Mouse (Mus musculus) CH12.LX (cell line): Measurements from ENCODE around the gene Tnni3. TPM values are rescaled to one million over a fixed set of nuclear protein-coding genes. Genes with fewer than 3 reads are reported as not detected.

Source experiments
- DNase-seq: peaks from one replicate; pipeline ENCODE4 v3.0.0-alpha.2; 2013; ENCODE audit errors: extremely low read depth
- H3K27ac ChIP-seq: 2 replicates; pipeline ENCODE4 v1.5.1; 2012; ENCODE audit warnings: low read depth, mild to moderate bottlenecking, control low read depth, moderate library complexity; ENCODE audit not compliant: insufficient read depth
- H3K27me3 ChIP-seq: replicated peaks from 2 replicates; pipeline ENCODE3; 2012; ENCODE audit warnings: inconsistent platforms
- H3K36me3 ChIP-seq, 2 experiments: replicated peaks in 1 of 2; 2 replicates each; pipeline versions ENCODE3 to v1.6.1; 2012; ENCODE audit warnings: inconsistent platforms in 1 of 2, low read length in 1 of 2, mild to moderate bottlenecking in 1 of 2, mixed read lengths in 1 of 2, moderate library complexity in 1 of 2; ENCODE audit not compliant: control insufficient read depth in 1 of 2, insufficient read depth in 1 of 2
- H3K4me1 ChIP-seq, 2 experiments: 2 replicates each; pipeline ENCODE4 v1.6.1; 2012; ENCODE audit warnings: inconsistent platforms in 1 of 2, moderate library complexity in 1 of 2; ENCODE audit not compliant: insufficient read depth in 2 of 2, control insufficient read depth in 1 of 2
- H3K4me2 ChIP-seq: 2 replicates; pipeline ENCODE4 v1.6.1; 2012; ENCODE audit warnings: low read depth, mild to moderate bottlenecking, control low read depth; ENCODE audit not compliant: poor library complexity, insufficient read depth, severe bottlenecking
- H3K4me3 ChIP-seq, 3 experiments: fragments of 150-350 bp in 1 of 3; sonication (generic) in 1 of 3; replicated peaks in 1 of 3; 2 replicates each; pipeline versions ENCODE3 to v1.5.1; 2011 to 2012; ENCODE audit warnings: low read depth in 2 of 3, low read length in 2 of 3, mild to moderate bottlenecking in 2 of 3, moderate library complexity in 2 of 3, control low read depth in 1 of 3, improper control_type of control experiment in 1 of 3, inconsistent platforms in 1 of 3, mixed read lengths in 1 of 3; ENCODE audit not compliant: poor library complexity in 1 of 3
- H3K79me2 ChIP-seq: replicated peaks from 2 replicates; pipeline ENCODE4 v1.6.1; 2012; ENCODE audit warnings: mild to moderate bottlenecking, moderate library complexity; ENCODE audit not compliant: control insufficient read depth, poor library complexity, insufficient read depth, severe bottlenecking; ENCODE audit errors: extremely low read depth
- H3K9ac ChIP-seq: 2 replicates; pipeline ENCODE4 v1.6.1; 2012; ENCODE audit warnings: low read depth, mild to moderate bottlenecking, control low read depth, moderate library complexity; ENCODE audit not compliant: insufficient read depth
- H3K9me3 ChIP-seq: replicated peaks from 2 replicates; pipeline ENCODE3; 2012; ENCODE audit warnings: low read length, inconsistent platforms, mixed read lengths
- CHD1 ChIP-seq: IDR thresholded peaks from 2 replicates; pipeline ENCODE4 v1.6.1; 2012; ENCODE audit warnings: low read depth, low read length, improper control_type of control experiment, inconsistent platforms
- CTCF ChIP-seq, 2 experiments: IDR thresholded peaks in 1 of 2; conservative IDR thresholded peaks in 1 of 2; 2 replicates each; pipeline ENCODE4 v1.5.1; 2011 to 2012; ENCODE audit warnings: low read depth in 2 of 2, low read length in 2 of 2, improper control_type of control experiment in 1 of 2, inconsistent platforms in 1 of 2, mild to moderate bottlenecking in 1 of 2, moderate library complexity in 1 of 2
- ELF1 ChIP-seq: IDR thresholded peaks from 2 replicates; pipeline ENCODE4 v1.6.1; 2014; ENCODE audit warnings: low read depth, mild to moderate bottlenecking, inconsistent platforms, low read length, improper control_type of control experiment
- EP300 ChIP-seq: IDR thresholded peaks from 2 replicates; pipeline ENCODE4 v1.6.1; 2011; ENCODE audit warnings: low read length, improper control_type of control experiment
- IRF4 ChIP-seq: IDR thresholded peaks from 2 replicates; pipeline ENCODE4 v1.6.1; 2014; ENCODE audit warnings: low read depth, mild to moderate bottlenecking, inconsistent platforms, low read length, improper control_type of control experiment
- JUND ChIP-seq: conservative IDR thresholded peaks from 2 replicates; pipeline ENCODE4 v1.6.1; 2011; ENCODE audit warnings: low read depth, low read length, improper control_type of control experiment
- MAZ ChIP-seq: IDR thresholded peaks from 2 replicates; pipeline ENCODE4 v1.6.1; 2012; ENCODE audit warnings: low read depth, mild to moderate bottlenecking, inconsistent platforms, low read length, improper control_type of control experiment, moderate library complexity
- MEF2A ChIP-seq: IDR thresholded peaks from 2 replicates; pipeline ENCODE4 v1.6.1; 2014; ENCODE audit warnings: low read depth, mild to moderate bottlenecking, inconsistent platforms, low read length, improper control_type of control experiment, borderline replicate concordance
- NRF1 ChIP-seq: IDR thresholded peaks from 2 replicates; pipeline ENCODE4 v1.6.1; 2014; ENCODE audit warnings: low read depth, mild to moderate bottlenecking, inconsistent platforms, low read length, improper control_type of control experiment, moderate library complexity
- POLR2AphosphoS2 ChIP-seq: IDR thresholded peaks from 2 replicates; pipeline ENCODE4 v1.6.1; 2011; ENCODE audit warnings: low read depth, low read length, improper control_type of control experiment
- RCOR1 ChIP-seq: conservative IDR thresholded peaks from 2 replicates; pipeline ENCODE4 v1.6.1; 2012; ENCODE audit warnings: low read depth, mild to moderate bottlenecking, inconsistent platforms, low read length, improper control_type of control experiment
- SMC3 ChIP-seq: IDR thresholded peaks from 2 replicates; pipeline ENCODE4 v1.6.1; 2011; ENCODE audit warnings: low read depth, low read length, improper control_type of control experiment
- TCF12 ChIP-seq: IDR thresholded peaks from 2 replicates; pipeline ENCODE4 v1.6.1; 2014; ENCODE audit warnings: low read depth, mild to moderate bottlenecking, inconsistent platforms, low read length, improper control_type of control experiment
- dilution Hi-C: fragments of 300-500 bp; cut with MboI; formaldehyde crosslinking; loops from 2 replicates; pipeline ENCODE4 v1.14.3; 2020; ENCODE audit warnings: low sequenced_read_pairs; ENCODE audit not compliant: extremely low pct_unique_long_range_greater_than_20kb, extremely low pct_ligation_motif_present
- in situ Hi-C: fragments of 300-500 bp; cut with MboI; formaldehyde crosslinking; loops from 3 replicates; pipeline ENCODE4 v1.14.3; 2019; ENCODE audit warnings: low sequenced_read_pairs, low pct_ligation_motif_present, low pct_unique_long_range_greater_than_20kb, mixed read lengths
- polyA plus RNA-seq: library from polyadenylated mRNA; unstranded; fragments of >175 nt; gene quantifications from 2 replicates; pipeline ENCODE4 v1.2.1, GENCODE M21; 2012; ENCODE audit warnings: low read depth; ENCODE audit not compliant: insufficient read length
- total RNA-seq, 2 experiments: library from RNA; depleted of rRNA; stranded (reverse); fragments of 300-350 nt in 1 of 2; fragments of >200 nt in 1 of 2; gene quantifications; 2 replicates each; pipeline ENCODE4 v1.2.3; 2012 to 2014

The Tnni3 gene
- total and polyA plus RNA-seq, 3 experiments = 0.51 to 2.0 (median 0.64) TPM

GRCm38 (mm10) chr7:4521231-4522003 lies 2.6 kb downstream of the Tnni3 start:
- peaks cover 5 to 14% of the 10 kb centered on the region in 2 experiments; a peak in 3 of 4 replicates for H3K4me1 ChIP-seq
- H3K4me3 ChIP-seq = no peak overlapping the region
- no peaks in the 10 kb centered on the region for H3K27me3 ChIP-seq
- TF ChIP-seq CTCF (conservative IDR thresholded peaks at IDR 0.05 in 1 of 2, IDR thresholded peaks at IDR 0.05 in 1 of 2; ENCODE audit: low read depth in 2 of 2, low read length in 2 of 2) (peak in 1 of 2 experiments; percentile 6; a peak in 1 of 4 replicates), MAZ (no peak)
- no peak for DNase-seq
- H3K79me2 ChIP-seq = no peaks in the 10 kb centered on the region
- H3K4me2 ChIP-seq = no peak overlapping the region
- dilution Hi-C loops (no loop called here), in situ Hi-C loops (no loop called here)
- no peak overlapping the region for H3K9ac ChIP-seq
- no peak overlapping the region for H3K27ac ChIP-seq
- no peaks in the 10 kb centered on the region for H3K36me3 ChIP-seq
- H3K9me3 ChIP-seq = no peaks in the 10 kb centered on the region

- Histone ChIP-seq H3K4me1 (peaks cover 6 to 21% of the 10 kb centered on the region in 2 experiments; a peak in 3 of 4 replicates), H3K4me2 (no peak overlapping the region), H3K27ac (no peak overlapping the region), H3K9me3 (no peaks in the 10 kb centered on the region), H3K27me3 (no peaks in the 10 kb centered on the region), H3K36me3 (no peaks in the 10 kb centered on the region), H3K79me2 (no peaks in the 10 kb centered on the region), H3K9ac (no peak overlapping the region), H3K4me3 (no peak overlapping the region)
- DNase-seq = no peak
- dilution Hi-C loops = no loop called here
- in situ Hi-C loops = loop anchor here (10.0 kb wide), 1 partner anchor 394 kb away; no protein-coding TSS in a partner anchor
- TF ChIP-seq ELF1 (no peak), POLR2AphosphoS2 (no peak), RCOR1 (no peak), SMC3 (no peak), JUND (no peak), TCF12 (no peak), EP300 (no peak), CHD1 (no peak), IRF4 (no peak), MEF2A (no peak), NRF1 (no peak)
Measured at GRCm38 (mm10) chr7:4518487-4518886, 5.5 kb downstream of the Tnni3 start.
